Mouse (Mus musculus) mouse trophoblast stem cell (cell line): ENCODE results near the gene Scai.
"Not testable (repeated sequence)": the region's sequence is repeated elsewhere in the genome, so short reads cannot be mapped to it uniquely, and the experiment has no call there.

ENCODE experiments used
- in situ Hi-C, 2 experiments: fragments of 300-500 bp; cut with MseI, MboI; formaldehyde crosslinking; loops; 2 replicates in 1 of 2; 3 replicates in 1 of 2; pipeline ENCODE4 v1.15.1; 2025

Gene Scai

DNA sequence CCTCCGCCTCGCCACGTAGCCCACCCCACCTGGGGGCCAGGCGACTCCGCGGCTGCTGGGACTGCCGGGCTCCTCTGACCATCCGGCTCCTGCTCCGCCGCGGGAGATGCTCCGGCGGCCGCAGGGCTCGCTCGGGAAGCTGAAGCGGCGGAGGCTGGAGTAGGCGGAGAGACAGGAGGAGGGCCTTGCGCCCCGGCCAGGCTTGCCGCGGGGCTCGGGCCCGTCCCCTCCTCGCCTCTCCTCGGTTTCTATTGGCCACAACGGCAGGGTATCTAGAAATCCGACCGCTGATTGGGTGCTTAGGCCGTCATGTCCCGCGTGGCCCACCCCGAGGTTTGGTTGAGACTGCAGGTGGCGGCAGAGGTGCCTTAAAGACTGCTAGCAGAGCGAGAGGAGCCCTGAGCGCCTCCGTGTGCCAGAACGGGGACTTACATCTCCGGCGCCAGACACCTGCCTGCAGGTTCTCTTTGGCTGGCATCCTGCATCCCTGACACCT is at the start of gene Scai:
Scai (minus strand) TSS at position 174 of the 496 bp plus-strand sequence.
- in situ Hi-C loops: no loop called here

DNA sequence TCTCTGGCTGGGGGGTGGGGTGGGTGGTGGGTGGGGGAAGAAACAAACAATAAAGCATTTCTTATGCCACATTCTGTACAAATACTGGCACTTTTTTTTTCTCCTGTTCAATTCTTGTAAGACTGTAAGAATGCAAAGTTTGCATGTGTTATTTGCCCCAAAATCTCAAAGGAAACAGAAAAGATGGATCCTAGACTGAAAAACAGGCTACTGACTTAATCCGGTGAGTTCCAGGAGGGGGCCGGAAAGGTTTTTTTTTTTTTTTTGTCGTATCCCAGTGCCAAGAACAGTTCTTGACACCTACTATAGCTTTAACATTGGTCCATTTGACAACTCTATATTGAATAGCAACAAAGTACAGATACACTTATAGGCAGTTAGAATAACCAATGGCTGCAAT is 36.2 kb upstream of the Scai start:
- in situ Hi-C loops: no loop called here

DNA sequence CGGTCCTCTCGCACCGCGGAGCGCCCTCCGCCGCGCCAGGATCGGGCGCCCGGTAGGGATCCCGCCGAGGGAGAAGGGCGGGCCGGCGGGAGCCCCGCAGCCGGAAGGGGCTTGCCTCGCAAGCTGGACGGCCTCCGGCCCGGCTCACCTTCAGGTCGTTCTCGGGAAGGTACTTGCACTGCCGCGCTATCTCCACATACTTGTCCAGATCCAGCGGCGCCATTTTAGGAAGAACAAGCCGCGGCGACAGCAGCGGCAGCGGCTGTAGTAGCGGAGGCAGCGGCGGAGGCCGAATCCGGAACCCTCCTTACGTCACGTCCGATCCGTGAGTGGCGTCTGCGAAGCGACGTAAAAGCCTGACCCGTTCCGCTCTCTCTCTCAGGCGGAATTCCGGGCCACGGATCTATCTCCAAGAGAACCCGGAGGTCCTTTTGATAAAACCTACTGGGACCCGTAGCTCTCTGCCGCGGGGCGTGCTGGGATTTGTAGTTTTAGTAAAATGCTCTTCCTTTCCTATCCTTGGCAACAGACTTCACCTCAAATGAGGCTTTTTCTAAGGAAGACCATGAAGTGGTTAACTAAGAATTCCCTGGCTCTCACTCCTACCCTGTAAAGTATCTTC is 35.6 kb upstream of the Scai start, which contains the start of gene Ppp6c:
Ppp6c (minus strand) TSS at position 433 of the 622 bp plus-strand sequence.
- in situ Hi-C loops: no loop called here

DNA sequence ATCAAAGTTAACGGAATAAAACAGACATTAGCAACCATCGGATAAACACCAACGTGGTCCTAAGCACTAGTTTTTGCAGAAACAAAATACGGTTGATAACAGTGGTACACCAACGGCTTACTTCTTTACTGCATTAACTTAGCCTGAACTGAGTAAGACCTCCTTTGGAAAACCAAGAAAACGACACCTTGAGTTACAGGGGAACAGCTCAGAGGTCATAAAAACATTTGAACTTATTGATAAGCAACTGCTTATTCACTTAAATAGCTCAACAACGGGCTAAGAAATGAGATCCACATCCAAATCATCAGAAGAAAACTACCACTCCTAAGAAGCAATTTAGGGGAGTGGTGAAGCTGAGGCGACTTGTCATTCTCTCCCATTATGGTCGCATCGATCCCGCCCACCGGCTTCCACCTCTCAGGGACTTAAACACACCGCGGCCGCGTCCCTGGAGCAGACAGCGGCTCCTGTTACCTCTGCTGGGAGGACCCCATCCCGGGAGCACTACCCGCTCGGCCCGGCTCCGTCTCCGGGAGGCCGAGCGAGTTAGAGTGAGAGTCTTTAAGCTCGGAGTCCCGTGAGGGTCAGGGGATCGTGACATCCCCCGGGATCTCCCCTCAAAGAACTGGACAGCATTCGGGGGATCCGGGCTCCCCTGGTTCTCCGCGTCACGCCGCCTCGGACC is 34.9 kb upstream of the Scai start:
- in situ Hi-C loops: not testable (repeated sequence)

DNA sequence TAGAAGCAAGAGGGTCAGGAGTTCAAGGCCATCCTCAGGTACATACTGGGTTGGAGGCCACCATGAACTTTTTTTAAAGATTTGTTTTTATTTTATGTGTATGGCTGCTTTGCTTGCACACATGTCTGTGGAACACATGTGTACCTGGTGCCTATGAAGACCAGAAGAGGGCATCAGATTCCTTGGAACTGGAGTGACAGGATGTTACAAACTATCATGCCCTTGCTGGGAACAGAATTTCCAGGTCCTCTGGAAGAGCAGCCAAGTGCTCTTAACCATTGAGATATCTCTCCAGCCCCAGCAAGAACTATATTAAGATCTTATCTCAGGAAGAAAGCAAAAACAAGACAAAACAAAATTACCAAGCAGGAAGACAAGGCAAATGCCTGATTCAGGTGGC is 34.1 kb upstream of the Scai start:
- in situ Hi-C loops: no loop called here

DNA sequence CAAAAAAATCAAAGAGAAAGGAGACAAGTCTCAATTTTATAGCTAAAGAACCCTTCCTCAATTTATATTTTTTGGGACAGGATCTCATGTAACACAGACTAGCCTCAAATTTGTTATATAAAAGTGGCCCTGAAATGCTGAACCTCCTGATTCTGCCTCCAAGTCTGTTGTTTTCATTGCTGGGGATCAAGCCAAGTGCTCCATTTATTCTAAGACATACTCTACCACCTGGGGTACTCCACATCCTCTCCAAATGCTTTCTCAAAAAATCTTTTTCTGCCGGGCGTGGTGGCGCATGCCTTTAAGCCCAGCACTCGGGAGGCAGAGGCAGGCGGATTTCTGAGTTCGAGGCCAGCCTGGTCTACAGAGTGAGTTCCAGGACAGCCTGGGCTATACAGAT is 29.5 kb upstream of the Scai start:
- in situ Hi-C loops: no loop called here

DNA sequence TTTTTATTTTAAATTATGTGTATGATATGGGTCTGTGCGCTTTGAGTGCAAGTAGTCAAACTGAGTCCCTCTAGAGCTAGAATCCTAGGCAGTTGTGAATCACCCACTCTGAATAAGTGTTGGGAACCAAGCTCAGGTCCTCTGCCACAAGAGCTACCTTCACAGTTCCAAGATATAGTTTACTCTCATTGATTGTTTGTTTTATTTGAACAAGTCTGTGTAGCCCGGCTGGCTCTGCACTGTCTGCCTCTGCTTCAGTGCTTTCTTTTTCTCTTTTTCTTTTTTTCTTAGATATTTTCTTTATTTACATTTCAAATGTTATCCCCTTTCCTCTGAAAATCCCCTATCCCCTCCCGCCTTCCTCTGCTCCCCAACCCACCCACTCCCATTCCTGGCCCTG is 28.5 kb upstream of the Scai start:
- in situ Hi-C loops: no loop called here

DNA sequence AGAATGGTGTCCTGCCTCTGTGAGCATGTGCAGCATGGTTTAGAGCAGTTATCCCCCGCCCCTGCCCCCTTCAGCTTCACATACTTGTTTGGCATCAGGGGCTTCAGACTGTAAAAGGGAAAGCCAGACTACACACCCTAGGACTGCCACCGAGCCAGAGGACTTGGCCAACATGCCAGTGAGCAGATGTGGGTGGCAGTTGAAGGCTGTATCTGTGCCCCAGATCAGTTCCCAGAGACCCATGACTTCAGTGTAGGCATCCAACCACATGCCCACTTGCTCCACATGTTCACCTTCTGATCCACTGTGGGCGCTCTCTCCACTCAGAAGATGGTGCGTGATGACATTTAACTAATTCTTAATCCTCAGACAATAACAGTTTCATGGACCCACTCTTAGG is 26.6 kb upstream of the Scai start:
- in situ Hi-C loops: no loop called here

DNA sequence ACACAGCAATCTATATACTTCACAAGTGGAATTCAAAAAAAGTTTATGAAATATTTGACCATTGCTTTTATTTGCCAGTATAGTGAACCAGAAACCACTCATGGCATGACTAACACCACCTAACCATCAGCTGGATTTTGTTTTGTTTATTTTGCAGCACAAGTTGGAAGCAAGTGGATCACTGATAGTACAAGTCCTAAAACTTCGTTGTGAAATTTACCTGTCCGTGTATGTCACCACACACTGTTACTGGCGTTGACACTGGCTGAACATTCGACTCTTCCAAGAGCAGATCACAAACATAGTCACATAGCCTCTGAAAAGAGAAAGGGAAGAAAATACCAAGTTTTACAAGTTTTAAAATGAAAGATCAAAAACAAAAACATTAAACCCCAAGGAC is 20.2 kb upstream of the Scai start:
- in situ Hi-C loops: no loop called here

DNA sequence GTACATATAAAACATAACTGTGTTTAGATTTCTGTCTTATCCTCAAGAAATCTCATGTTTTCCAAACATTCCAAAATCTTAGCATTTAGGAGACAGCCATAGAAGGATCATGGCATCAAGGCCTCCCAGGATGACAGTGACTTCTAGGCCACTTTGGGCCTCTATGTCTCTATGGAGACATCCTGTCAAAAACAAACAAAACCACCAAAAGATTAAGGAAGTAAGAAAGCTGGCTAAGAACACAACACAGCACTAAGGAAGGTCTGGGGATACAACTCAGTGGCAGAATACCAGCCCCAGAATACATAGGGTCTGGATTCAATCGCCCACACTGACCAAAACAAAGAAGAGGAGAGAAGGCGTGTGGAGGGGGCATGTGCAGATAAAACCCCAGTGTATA is 12.8 kb upstream of the Scai start:
- in situ Hi-C loops: no loop called here

DNA sequence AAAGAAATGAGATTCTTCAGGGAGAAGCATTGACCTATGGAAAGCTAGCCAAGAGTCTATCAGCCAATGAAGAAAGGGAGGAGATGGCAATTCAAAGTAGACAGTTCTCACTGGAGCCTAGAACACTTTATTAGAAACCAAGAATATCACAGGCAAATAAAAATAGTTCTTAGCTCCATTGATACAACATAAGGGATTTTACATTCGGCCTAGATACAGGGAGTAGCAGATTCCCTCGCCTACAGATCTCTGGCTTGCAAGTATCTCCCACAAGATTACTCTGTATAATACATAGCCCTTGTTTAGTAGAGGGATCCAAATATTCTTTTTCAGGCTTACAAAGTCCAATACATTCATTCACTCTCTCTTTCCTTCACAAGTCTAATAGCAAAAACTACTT is 4.3 kb upstream of the Scai start:
- in situ Hi-C loops: no loop called here

DNA sequence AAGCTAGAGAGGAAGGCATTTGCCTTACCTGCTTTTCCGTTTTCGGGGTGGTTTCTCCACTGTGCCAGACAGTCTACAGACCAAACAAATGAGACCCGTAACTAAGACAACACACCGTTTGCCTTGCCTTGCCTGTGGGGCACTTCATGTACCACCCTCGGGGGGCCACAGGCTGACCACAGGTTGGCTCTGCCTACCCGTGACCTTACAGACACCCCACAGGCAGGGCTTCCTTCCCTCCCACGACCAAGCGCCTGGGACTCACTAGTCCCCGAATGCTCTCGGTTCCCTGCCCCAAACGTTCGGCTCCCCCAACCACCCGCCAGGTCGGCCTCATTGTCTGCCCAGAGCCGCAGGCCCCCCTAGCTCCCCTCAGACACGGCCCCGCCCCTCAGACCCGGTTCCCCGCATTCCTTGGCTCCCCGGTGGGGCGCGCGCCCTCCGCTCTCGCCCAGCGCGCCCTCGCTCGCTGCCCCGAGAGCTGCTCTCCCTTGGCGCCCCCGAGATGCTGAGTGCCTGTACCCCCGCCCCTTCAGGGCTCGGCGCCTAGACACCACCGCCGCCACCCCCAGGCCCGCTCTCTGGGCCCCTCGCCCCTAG is 473 bp downstream of the Scai start:
- in situ Hi-C loops: no loop called here

DNA sequence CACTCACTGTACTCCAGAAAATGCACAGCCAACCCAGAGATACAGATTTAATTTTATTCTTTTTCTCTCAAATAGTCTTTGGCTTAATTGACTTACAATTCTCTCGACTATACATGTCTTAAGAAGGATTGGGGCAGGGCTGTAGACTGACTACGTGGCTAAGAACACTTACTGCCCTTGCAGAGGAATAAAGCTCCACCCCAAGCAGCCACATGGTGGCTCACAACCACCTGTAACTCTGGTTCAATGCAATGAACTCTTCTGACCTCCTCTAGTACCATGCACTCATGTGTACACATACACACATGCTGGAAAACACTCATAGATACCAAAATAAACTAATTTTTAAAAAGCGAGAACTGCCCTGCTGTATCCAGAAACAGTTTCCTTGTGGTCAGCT is 4.6 kb downstream of the Scai start:
- in situ Hi-C loops: no loop called here

DNA sequence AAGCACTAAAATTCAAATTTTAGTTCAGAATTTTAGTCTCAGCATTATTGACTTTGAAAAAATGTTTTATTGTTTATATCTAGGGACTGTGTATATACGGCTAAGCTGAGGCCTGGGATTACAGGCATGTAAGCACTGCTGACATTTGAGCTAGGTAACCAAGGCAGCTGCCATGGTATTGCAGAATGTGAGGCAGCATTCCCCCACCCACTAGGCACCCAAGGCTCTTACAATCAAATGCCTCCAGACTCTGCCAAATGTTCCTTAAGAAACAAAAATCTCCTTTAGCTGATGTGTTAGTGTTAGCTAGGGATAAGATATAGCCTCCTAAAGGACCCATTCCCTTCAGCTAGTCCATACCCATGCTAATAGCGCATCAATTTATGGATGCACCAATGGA is 6.9 kb downstream of the Scai start:
- in situ Hi-C loops: no loop called here

DNA sequence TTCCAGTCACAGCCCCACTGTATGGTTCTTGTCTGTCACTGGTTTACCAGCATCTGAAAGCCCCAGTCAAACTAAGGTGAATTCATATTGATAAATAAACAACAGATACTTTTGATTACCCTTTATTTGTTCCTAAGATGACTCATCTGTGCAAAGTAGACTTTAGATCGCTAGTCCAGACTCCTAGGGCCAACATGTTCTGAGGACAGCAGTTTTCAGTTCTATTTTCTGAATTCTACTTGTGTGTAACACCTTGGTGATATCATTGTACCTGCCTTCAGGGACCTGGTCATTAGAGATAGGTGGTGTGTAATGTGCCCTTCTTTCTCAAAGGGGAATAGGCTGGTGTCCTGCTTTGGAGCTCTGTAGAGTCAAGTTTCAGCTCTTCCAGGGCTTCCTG is 29.5 kb downstream of the Scai start:
- in situ Hi-C loops: no loop called here

DNA sequence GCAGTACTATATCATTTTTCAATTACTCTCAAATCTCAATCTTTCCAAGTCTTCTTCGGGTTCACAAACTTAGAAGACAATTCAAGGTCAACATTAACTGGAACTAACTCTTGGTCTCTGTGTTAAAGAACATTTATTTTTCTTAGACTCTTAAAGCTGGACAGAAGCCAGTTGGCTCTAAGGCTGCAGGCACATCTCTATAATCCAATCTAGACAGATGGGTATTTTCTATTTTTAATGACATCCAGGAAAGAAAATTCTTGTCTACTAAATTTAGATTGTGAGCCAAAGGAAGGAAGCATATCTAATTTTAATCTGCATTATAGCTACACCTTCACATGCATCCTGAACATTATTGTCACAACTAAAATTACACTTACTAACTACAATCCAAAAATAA is 32.6 kb downstream of the Scai start:
- in situ Hi-C loops: no loop called here

DNA sequence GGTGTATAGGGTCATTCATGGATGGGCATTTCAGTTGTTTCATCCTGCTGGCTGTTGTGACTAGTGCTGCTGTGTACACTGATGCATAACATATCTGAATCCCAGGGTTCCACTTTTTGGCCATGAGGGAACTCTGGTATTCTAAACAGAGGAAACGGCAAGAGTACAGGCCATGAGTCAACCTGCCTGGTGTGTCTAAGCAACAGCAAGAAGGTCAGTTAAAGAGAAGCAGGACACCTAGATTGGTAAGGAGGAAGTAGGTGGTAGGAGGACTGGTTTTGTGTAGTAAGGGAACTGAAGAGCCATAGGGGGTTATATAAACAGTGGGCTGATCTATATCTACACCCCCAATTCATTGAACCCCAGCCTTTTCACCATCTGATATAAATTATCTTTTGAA is 33.7 kb downstream of the Scai start:
- in situ Hi-C loops: no loop called here

DNA sequence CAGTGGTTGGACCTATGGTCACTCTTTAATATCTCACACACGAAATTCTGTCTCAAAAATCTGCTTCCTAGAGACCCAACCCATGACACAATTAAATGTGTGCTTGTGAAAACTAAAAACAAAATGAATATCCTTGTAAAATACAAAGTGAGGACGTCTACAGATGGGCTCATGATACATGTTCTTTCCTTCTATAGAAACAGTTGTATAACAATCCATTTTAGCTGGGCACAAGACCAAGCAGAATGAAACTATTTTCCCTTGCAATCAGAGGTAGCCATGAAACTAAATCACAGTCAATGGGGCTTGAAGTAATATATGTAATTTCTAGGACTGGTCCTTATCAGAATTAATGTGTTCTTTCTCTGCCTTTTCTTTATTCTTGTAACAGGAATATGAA is 39.6 kb downstream of the Scai start:
- in situ Hi-C loops: no loop called here

DNA sequence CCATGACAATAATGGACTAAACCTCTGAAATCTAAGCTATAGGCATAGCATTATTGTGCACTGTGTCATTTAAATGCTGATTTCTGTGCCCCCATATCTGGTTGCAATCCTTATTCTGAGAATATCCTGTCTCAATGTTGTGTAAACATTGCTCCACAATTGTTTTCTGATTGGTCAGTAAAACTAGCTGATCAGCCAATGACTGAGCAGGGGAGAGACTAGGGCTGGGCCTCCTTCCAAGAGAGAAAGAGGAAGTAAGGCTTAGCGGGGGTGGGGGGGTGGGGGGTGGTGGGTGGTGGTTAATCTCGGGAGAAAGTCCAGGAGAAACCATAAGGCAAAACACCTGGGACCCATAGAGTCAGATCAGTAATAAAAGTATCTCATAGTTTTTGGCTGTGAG is 42.5 kb downstream of the Scai start:
- in situ Hi-C loops: no loop called here

DNA sequence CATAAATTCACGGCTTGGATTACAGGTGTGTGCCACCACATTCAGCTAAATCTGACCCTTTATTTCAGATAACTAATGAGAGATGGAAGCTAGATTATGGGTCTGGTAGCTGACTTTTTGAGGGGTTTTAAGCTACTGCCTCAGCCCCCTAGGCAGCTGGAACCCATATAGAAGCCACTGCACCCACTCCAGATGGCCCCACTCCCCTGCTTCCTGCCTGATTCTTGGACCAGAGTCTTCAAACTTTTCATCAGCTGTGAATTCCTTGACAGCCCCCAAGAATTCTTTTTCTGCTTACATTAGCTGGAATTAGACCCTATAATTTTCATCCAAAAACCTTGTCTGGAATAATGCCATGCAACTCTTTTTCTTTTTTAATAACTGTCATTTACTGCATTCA is 44.1 kb downstream of the Scai start:
- in situ Hi-C loops: no loop called here

DNA sequence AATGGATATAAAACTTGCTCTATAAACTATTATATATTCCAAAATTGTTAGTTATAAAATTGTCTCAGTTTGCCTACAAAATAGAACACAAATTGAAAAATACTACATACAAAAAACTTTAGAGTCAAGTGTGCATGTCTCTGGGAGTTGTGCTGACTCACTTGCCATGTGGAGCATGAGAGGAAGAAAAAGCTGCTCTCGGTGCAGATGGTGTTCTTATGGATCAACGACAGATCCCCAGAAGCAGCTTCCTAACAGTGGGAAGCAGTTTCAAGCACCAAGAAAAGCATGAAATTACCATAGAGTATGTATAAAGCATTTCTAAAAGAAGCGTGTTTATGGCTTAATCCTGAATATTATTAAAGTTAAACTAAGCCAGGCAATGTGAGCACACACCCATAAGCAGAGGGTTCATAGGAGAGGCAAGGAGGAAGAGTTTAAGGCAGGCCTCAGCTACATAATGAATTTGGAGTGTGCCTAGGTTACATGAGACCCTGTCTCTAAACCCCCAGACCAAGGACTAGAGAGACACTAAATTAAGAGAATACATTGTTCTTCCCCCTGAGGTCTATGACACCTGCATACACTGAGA is 48.1 kb downstream of the Scai start:
- in situ Hi-C loops: no loop called here

DNA sequence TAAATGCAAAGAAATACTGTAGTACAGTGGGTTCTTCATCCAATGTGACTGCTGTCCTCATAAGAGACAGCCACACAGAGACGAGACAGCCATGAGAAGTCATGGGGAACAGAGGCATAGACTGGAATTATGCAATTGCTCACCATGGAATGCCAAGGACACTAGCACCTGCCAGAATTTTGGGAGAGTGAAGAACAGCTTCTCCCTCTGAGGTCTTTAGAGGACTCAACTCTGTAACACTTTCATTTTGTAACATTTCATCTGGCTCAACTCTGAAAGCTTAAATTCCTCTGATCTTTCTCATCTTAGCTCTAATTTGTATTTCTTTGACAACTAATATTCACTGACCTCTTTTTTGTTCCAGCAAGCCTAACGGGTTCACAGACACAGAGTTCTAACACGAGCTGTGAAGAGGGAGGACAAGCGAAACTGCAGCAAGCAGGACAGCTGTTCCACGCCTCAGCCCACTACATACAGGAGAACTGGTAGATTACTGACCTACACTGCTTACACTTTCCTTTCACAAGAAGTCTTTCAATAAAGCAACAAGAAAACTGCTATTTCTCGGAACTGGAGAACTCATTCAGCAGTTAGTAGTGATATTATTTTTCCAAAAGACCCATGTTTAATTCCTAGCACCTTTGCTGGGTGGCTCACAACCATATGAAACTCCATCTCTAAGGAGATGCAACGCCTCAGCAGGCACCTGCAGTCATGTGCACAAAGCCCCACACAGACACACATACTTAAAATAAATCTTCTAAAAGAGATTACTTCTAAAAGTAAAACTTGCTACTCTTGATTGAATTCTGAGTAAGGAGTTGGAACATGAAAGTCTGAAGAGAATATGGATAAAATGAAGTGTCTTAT is 49.7 kb downstream of the Scai start:
- in situ Hi-C loops: no loop called here
